Mouse (Mus musculus) MEL (cell line): Measurements from ENCODE around the gene Stk16. TPM values are rescaled to one million over a fixed set of nuclear protein-coding genes. Genes with fewer than 3 reads are reported as not detected.

Source experiments
- BHLHE40 ChIP-seq: IDR thresholded peaks from 2 replicates; pipeline ENCODE4 v1.6.1; 2012; ENCODE audit warnings: low read depth, mild to moderate bottlenecking, inconsistent platforms, low read length, improper control_type of control experiment, borderline replicate concordance
- CHD2 ChIP-seq: IDR thresholded peaks from 2 replicates; pipeline ENCODE4 v1.6.1; 2011; ENCODE audit warnings: low read length, improper control_type of control experiment
- CTCF ChIP-seq, 3 experiments: IDR thresholded peaks in 2 of 3; conservative IDR thresholded peaks in 1 of 3; 2 replicates each; pipeline ENCODE4 v1.5.1; 2011 to 2012; ENCODE audit warnings: low read length in 3 of 3, low read depth in 2 of 3, mild to moderate bottlenecking in 2 of 3, improper control_type of control experiment in 1 of 3, inconsistent platforms in 1 of 3, mixed read lengths in 1 of 3, moderate library complexity in 1 of 3; ENCODE audit not compliant: control insufficient read depth in 1 of 3, insufficient read depth in 1 of 3, poor library complexity in 1 of 3, severe bottlenecking in 1 of 3
- ELF1 ChIP-seq: IDR thresholded peaks from 2 replicates; pipeline ENCODE4 v1.6.1; 2014; ENCODE audit warnings: low read depth, mild to moderate bottlenecking, inconsistent platforms, low read length, improper control_type of control experiment, moderate library complexity
- EP300 ChIP-seq, 2 experiments: IDR thresholded peaks; 2 replicates each; pipeline ENCODE4 v1.6.1; 2011; ENCODE audit warnings: improper control_type of control experiment in 2 of 2, low read length in 2 of 2, low read depth in 1 of 2, mild to moderate bottlenecking in 1 of 2
- ETS1 ChIP-seq: IDR thresholded peaks from 2 replicates; pipeline ENCODE4 v1.6.1; 2012; ENCODE audit warnings: low read depth, mild to moderate bottlenecking, inconsistent platforms, low read length, improper control_type of control experiment, moderate library complexity
- GATA1 ChIP-seq: IDR thresholded peaks from 2 replicates; pipeline ENCODE4 v1.6.1; 2011; ENCODE audit warnings: low read depth, low read length, improper control_type of control experiment
- HCFC1 ChIP-seq: IDR thresholded peaks from 2 replicates; pipeline ENCODE4 v1.6.1; 2012; ENCODE audit warnings: low read depth, mild to moderate bottlenecking, inconsistent platforms, low read length, improper control_type of control experiment, moderate library complexity
- KAT2A ChIP-seq: conservative IDR thresholded peaks from 2 replicates; pipeline ENCODE4 v1.6.1; 2012; ENCODE audit warnings: low read depth, low read length, improper control_type of control experiment, inconsistent platforms
- MAFK ChIP-seq: IDR thresholded peaks from 2 replicates; pipeline ENCODE4 v1.6.1; 2011; ENCODE audit warnings: low read depth, mild to moderate bottlenecking, low read length, improper control_type of control experiment, borderline replicate concordance
- MEF2A ChIP-seq: IDR thresholded peaks from 2 replicates; pipeline ENCODE4 v1.6.1; 2014; ENCODE audit warnings: low read depth, mild to moderate bottlenecking, inconsistent platforms, low read length, improper control_type of control experiment; ENCODE audit not compliant: poor library complexity, insufficient replicate concordance, severe bottlenecking; ENCODE audit errors: extremely low read depth
- MXI1 ChIP-seq: IDR thresholded peaks from 2 replicates; pipeline ENCODE4 v1.6.1; 2011; ENCODE audit warnings: mild to moderate bottlenecking, low read depth, low read length, improper control_type of control experiment
- POLR2A ChIP-seq, 2 experiments: IDR thresholded peaks; 2 replicates each; pipeline ENCODE4 v1.6.1; 2011 to 2012; ENCODE audit warnings: low read length in 2 of 2, mild to moderate bottlenecking in 2 of 2, control low read depth in 1 of 2, improper control_type of control experiment in 1 of 2, low read depth in 1 of 2, moderate library complexity in 1 of 2; ENCODE audit not compliant: control insufficient read depth in 1 of 2, insufficient read depth in 1 of 2, poor library complexity in 1 of 2
- POLR2AphosphoS5 ChIP-seq: IDR thresholded peaks from 2 replicates; pipeline ENCODE4 v1.6.1; 2012; ENCODE audit warnings: low read depth, borderline replicate concordance, mild to moderate bottlenecking, inconsistent platforms, low read length, moderate library complexity, mixed read lengths
- RAD21 ChIP-seq: IDR thresholded peaks from 2 replicates; pipeline ENCODE4 v1.6.1; 2011; ENCODE audit warnings: mild to moderate bottlenecking, low read depth, low read length, improper control_type of control experiment
- SIN3A ChIP-seq: IDR thresholded peaks from 2 replicates; pipeline ENCODE4 v1.6.1; 2012; ENCODE audit warnings: low read length, improper control_type of control experiment, inconsistent platforms
- TCF12 ChIP-seq: IDR thresholded peaks from 2 replicates; pipeline ENCODE4 v1.6.1; 2014; ENCODE audit warnings: low read depth, mild to moderate bottlenecking, inconsistent platforms, low read length, improper control_type of control experiment, moderate library complexity
- USF2 ChIP-seq, 2 experiments: IDR thresholded peaks; 2 replicates each; pipeline ENCODE4 v1.6.1; 2011 to 2012; ENCODE audit warnings: improper control_type of control experiment in 2 of 2, low read length in 2 of 2, borderline replicate concordance in 1 of 2, inconsistent platforms in 1 of 2, low read depth in 1 of 2, mild to moderate bottlenecking in 1 of 2; ENCODE audit not compliant: insufficient read depth in 1 of 2
- ZKSCAN1 ChIP-seq: IDR thresholded peaks from 2 replicates; pipeline ENCODE4 v1.6.1; 2012; ENCODE audit warnings: low read depth, mild to moderate bottlenecking, inconsistent platforms, low read length, improper control_type of control experiment, moderate library complexity
- ZMIZ1 ChIP-seq: IDR thresholded peaks from 2 replicates; pipeline ENCODE4 v1.6.1; 2012; ENCODE audit warnings: low read depth, mild to moderate bottlenecking, inconsistent platforms, low read length, improper control_type of control experiment, moderate library complexity
- ZNF384 ChIP-seq: IDR thresholded peaks from 2 replicates; pipeline ENCODE4 v1.6.1; 2012; ENCODE audit warnings: low read depth, mild to moderate bottlenecking, inconsistent platforms, low read length, improper control_type of control experiment
- polyA plus RNA-seq, 2 experiments: library from polyadenylated mRNA; stranded (reverse) in 1 of 2; unstranded in 1 of 2; fragments of >175 nt in 1 of 2; fragments of >200 nt in 1 of 2; gene quantifications; 2 replicates each; pipeline versions ENCODE4 v1.2.1 to v1.2.4; 2012; ENCODE audit warnings: low replicate concordance in 2 of 2, low read depth in 1 of 2; ENCODE audit not compliant: insufficient read length in 2 of 2, insufficient read depth in 1 of 2, missing spikeins in 1 of 2
- total RNA-seq: library from RNA; depleted of rRNA; stranded (reverse); fragments of 300-350 nt; gene quantifications from 2 replicates; pipeline ENCODE4 v1.2.3, GENCODE M21; 2012

The Stk16 gene
- total and polyA plus RNA-seq, 3 experiments: 110 to 154 TPM; not detected in 1

DNA sequence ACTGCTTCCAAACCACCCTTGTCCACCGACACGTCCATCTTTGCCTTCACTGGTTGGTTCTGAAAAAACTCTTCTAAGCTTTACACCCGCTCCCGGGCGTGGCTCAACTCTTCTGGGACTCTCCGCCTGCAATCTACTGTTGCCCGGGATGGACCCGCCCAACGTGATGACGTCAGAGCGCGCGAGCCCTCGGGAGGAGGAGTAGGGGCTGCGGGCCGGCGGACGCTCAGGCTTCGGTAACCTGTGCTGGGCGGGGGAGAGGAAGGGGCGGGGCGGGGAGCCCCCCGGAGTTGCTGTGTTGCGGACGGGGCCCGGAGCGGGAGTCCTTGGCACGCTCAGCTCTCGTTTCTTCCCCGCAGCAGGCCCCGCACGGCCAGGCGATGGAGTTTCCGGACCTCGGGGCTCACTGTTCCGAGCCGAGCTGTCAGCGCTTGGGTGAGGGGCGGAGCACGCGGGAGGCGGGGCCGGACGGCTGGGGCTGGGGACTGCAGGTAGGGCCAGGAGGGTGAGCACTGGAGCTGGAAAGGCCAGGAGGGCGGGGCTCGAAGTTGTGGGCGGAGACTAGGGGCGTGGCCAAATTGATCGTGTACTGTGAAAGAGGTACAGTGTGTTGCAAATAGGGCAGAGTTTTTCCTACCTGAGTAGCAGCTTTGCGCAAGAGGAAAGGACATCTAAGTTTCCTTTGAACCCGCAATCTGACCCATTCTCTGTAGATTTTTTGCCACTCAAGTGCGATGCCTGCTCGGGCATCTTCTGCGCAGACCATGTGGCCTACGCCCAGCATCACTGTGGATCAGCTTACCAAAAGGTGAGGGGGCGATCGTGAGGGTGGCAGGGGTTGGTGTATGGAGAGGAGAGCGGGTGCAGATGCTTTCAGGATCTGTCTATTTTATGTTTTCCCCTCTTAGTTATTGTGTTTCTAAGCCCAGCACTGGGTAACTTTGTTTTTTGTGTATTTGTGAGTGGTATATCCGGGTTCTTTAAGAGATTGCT, 41.9 kb upstream of the Stk16 start, which contains the start of gene Zfand2b (continued):
- no peak for TF ChIP-seq GATA1
- TF ChIP-seq EP300 (IDR thresholded peaks at IDR 0.05; ENCODE audit: low read depth in 1 of 2, low read length in 2 of 2): no peak
- TF ChIP-seq ELF1: no peak
- no peak for TF ChIP-seq USF2 (IDR thresholded peaks at IDR 0.05; ENCODE audit: borderline replicate concordance in 1 of 2, insufficient read depth in 1 of 2, low read depth in 1 of 2, low read length in 2 of 2)
- no peak for TF ChIP-seq MAFK
- TF ChIP-seq BHLHE40: no peak
- peak; percentile 68 for TF ChIP-seq SIN3A
- TF ChIP-seq POLR2AphosphoS5: no peak
- TF ChIP-seq CHD2: no peak
- TF ChIP-seq ETS1: peak; percentile 44; the same call in 1 of the 2 replicates
- peak; percentile 68 for TF ChIP-seq TCF12
- TF ChIP-seq POLR2A (IDR thresholded peaks at IDR 0.05; ENCODE audit: control insufficient read depth in 1 of 2, insufficient read depth in 1 of 2, low read depth in 1 of 2, low read length in 2 of 2, poor library complexity in 1 of 2): peak; percentile 60 to 80; a peak in 3 of 4 replicates
- no peak for TF ChIP-seq RAD21
- peak; percentile 59; the same call in 1 of the 2 replicates for TF ChIP-seq ZMIZ1
- TF ChIP-seq KAT2A: no peak
- peak; percentile 67 for TF ChIP-seq ZNF384
- TF ChIP-seq CTCF (IDR thresholded peaks at IDR 0.05 in 2 of 3, conservative IDR thresholded peaks at IDR 0.05 in 1 of 3; ENCODE audit: control insufficient read depth in 1 of 3, insufficient read depth in 1 of 3, low read depth in 2 of 3, low read length in 3 of 3, poor library complexity in 1 of 3, severe bottlenecking in 1 of 3): no peak
- TF ChIP-seq ZKSCAN1: no peak
- TF ChIP-seq MEF2A: no peak
- peak; percentile 52 for TF ChIP-seq MXI1
- peak; percentile 64 for TF ChIP-seq HCFC1
- TF ChIP-seq, all 39 proteins: peak for 14
